Mouse (Mus musculus): Measurements from ENCODE around the gene Ndel1.

DNA sequence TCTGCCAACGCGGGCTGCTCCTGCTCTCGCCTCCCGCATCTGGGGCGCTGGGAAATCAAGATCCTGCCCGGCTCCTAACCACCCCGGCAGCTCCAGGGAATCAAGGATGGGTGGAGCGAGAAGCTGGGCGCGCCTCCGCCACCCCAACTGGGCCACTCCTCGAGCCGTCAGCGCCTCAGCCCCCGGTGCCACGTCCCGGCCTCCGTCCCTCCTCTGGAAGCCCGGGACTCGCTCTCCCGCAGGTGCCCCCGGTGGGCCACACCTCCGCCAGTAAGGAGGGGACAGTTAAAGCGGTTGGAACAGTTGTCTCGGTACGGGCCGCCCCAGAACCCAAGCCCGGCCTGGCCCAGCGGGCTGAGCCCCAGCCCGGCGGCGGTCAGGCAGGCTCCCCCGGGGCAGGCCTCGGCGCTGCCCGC is 19.2 kb downstream of the Ndel1 start:
- TF ChIP-seq CTCF (IDR thresholded peaks at IDR 0.05; ENCODE audit: insufficient read depth, low read depth, low read length) = no peak
- TF ChIP-seq POLR2A (IDR thresholded peaks at IDR 0.05; ENCODE audit: insufficient read depth, low read depth, low read length) = no peak
